Mouse (Mus musculus) layer of hippocampus, postnatal 36 days (tissue): ENCODE data around the gene Dlx4. TPM values are rescaled to one million over a fixed set of nuclear protein-coding genes. Genes with fewer than 3 reads are reported as not detected.

Experiments used
- DNase-seq, 2 experiments: peaks; one replicate each; pipeline ENCODE4 v3.0.0; 2022
- total RNA-seq, 2 experiments: library from RNA; stranded (reverse); gene quantifications; 2 replicates each; pipeline ENCODE4 v1.2.3; 2021

The Dlx4 gene
- not detected for total RNA-seq

- DNase-seq, result no peak
These were observed at the start of gene Dlx4 for GRCm38 (mm10) chr11:95145851-95146403. TSS of gene Dlx4 (minus strand) at chr11:95146263.

GRCm38 (mm10) chr11:95189863-95190262 lies 43.8 kb upstream of the Dlx4 start:
- DNase-seq, result no peak

- DNase-seq, result no peak
These were observed 40.8 kb upstream of the Dlx4 start for GRCm38 (mm10) chr11:95186826-95187225.

GRCm38 (mm10) chr11:95185700-95186099 lies 39.6 kb upstream of the Dlx4 start:
- DNase-seq, result no peak

GRCm38 (mm10) chr11:95184561-95184960 lies 38.5 kb upstream of the Dlx4 start:
- DNase-seq, result no peak

- DNase-seq, result no peak
These were observed 33.2 kb upstream of the Dlx4 start for GRCm38 (mm10) chr11:95179311-95179710.

GRCm38 (mm10) chr11:95165857-95166256 lies 19.8 kb upstream of the Dlx4 start:
- no peak for DNase-seq

GRCm38 (mm10) chr11:95161708-95162107 lies 15.6 kb upstream of the Dlx4 start:
- no peak for DNase-seq

GRCm38 (mm10) chr11:95160693-95161092 lies 14.6 kb upstream of the Dlx4 start:
- no peak for DNase-seq

GRCm38 (mm10) chr11:95159763-95160371 lies 13.8 kb upstream of the Dlx4 start:
- DNase-seq, result no peak

GRCm38 (mm10) chr11:95157872-95158271 lies 11.8 kb upstream of the Dlx4 start:
- DNase-seq, result no peak

GRCm38 (mm10) chr11:95157356-95157755 lies 11.3 kb upstream of the Dlx4 start:
- DNase-seq, result no peak

GRCm38 (mm10) chr11:95155511-95155910 lies 9.4 kb upstream of the Dlx4 start:
- no peak for DNase-seq

- DNase-seq, result no peak
These were observed 7.6 kb upstream of the Dlx4 start for GRCm38 (mm10) chr11:95153681-95154080.

- DNase-seq, result no peak
These were observed 7.1 kb upstream of the Dlx4 start for GRCm38 (mm10) chr11:95153116-95153515.

GRCm38 (mm10) chr11:95150269-95151049 lies 4.4 kb upstream of the Dlx4 start:
- DNase-seq, result no peak

GRCm38 (mm10) chr11:95149462-95150268 lies 3.6 kb upstream of the Dlx4 start:
- no peak for DNase-seq

GRCm38 (mm10) chr11:95148754-95149153 lies 2.7 kb upstream of the Dlx4 start:
- DNase-seq, result no peak

- DNase-seq, result no peak
These were observed 1.0 kb downstream of the Dlx4 start for GRCm38 (mm10) chr11:95144946-95145483.

GRCm38 (mm10) chr11:95144091-95144945 lies 1.7 kb downstream of the Dlx4 start:
- DNase-seq, result no peak

- DNase-seq, result no peak
These were observed 2.4 kb downstream of the Dlx4 start for GRCm38 (mm10) chr11:95143663-95144062.
